Mouse (Mus musculus) C2C12 (cell line): ENCODE results near the gene Vps13d. TPM values are rescaled to one million over a fixed set of nuclear protein-coding genes. Genes with fewer than 3 reads are reported as not detected.
A peak's percentile ranks its signal among the peaks of the same experiment; 100 is the strongest.

Source experiments
- H3K27me3 ChIP-seq: one replicate; pipeline ENCODE4 v1.6.1; 2011; ENCODE audit not compliant: control insufficient read depth, insufficient read depth, insufficient read length
- H3K36me3 ChIP-seq: one replicate; pipeline ENCODE4 v1.6.1; 2011; ENCODE audit not compliant: control insufficient read depth, insufficient read depth
- H3K4me3 ChIP-seq: one replicate; pipeline ENCODE4 v1.5.1; 2011; ENCODE audit warnings: mild to moderate bottlenecking, control low read depth; ENCODE audit not compliant: poor library complexity, insufficient read depth, severe bottlenecking
- H3K79me2 ChIP-seq: one replicate; pipeline ENCODE4 v1.6.1; 2011; ENCODE audit not compliant: control insufficient read depth, insufficient read depth
- H3K79me3 ChIP-seq: one replicate; pipeline ENCODE4 v1.6.1; 2011; ENCODE audit warnings: low read depth, control low read depth
- H3ac ChIP-seq: one replicate; pipeline ENCODE3; 2011; ENCODE audit warnings: low read depth; ENCODE audit not compliant: control insufficient read depth, insufficient read length
- CEBPB ChIP-seq: IDR thresholded peaks from one replicate; pipeline ENCODE4 v1.6.1; 2011; ENCODE audit warnings: low read depth, mild to moderate bottlenecking, control low read depth, moderate library complexity
- CTCF ChIP-seq: IDR thresholded peaks from one replicate; pipeline ENCODE4 v1.5.1; 2011; ENCODE audit not compliant: control insufficient read depth, insufficient read depth, insufficient read length
- FOSL1 ChIP-seq: IDR thresholded peaks from one replicate; pipeline ENCODE4 v1.8.0; 2011; ENCODE audit warnings: mild to moderate bottlenecking, low read length; ENCODE audit not compliant: poor library complexity, insufficient read depth, severe bottlenecking
- MAX ChIP-seq: IDR thresholded peaks from one replicate; pipeline ENCODE4 v1.6.1; 2011; ENCODE audit warnings: mild to moderate bottlenecking, control low read depth
- MYOD1 ChIP-seq: IDR thresholded peaks from one replicate; pipeline ENCODE4 v1.6.1; 2011; ENCODE audit warnings: low read depth; ENCODE audit not compliant: control insufficient read depth, insufficient read length
- MYOG ChIP-seq: IDR thresholded peaks from one replicate; pipeline ENCODE4 v1.6.1; 2011; ENCODE audit not compliant: control insufficient read depth, insufficient read length; ENCODE audit errors: extremely low read depth
- USF1 ChIP-seq: IDR thresholded peaks from one replicate; pipeline ENCODE4 v1.6.1; 2011; ENCODE audit warnings: low read depth, mild to moderate bottlenecking, control low read depth, moderate library complexity
- long read RNA-seq, 2 experiments: library from polyadenylated mRNA; unstranded; transcript quantifications; one replicate each; pipeline ENCODE4 v2.0.0; 2019 to 2020
- polyA plus RNA-seq: library from polyadenylated mRNA; unstranded; fragments of >200 nt; fragmentation: generic; extraction: Trizol; gene quantifications from one replicate; pipeline ENCODE4 v1.2.1, GENCODE M21; 2012; ENCODE audit warnings: missing spikeins

The Vps13d gene
- polyA plus RNA-seq = 6.0 TPM
- long read RNA-seq, experiment 1, partial matches to known transcripts = 1 of 2 reads
- long read RNA-seq, experiment 1, other reads (novel, unspliced or antisense) = 1 of 2 reads
- long read RNA-seq, experiment 2, partial matches to known transcripts = 4 of 8 reads
- long read RNA-seq, experiment 2, other reads (novel, unspliced or antisense) = 4 of 8 reads

DNA sequence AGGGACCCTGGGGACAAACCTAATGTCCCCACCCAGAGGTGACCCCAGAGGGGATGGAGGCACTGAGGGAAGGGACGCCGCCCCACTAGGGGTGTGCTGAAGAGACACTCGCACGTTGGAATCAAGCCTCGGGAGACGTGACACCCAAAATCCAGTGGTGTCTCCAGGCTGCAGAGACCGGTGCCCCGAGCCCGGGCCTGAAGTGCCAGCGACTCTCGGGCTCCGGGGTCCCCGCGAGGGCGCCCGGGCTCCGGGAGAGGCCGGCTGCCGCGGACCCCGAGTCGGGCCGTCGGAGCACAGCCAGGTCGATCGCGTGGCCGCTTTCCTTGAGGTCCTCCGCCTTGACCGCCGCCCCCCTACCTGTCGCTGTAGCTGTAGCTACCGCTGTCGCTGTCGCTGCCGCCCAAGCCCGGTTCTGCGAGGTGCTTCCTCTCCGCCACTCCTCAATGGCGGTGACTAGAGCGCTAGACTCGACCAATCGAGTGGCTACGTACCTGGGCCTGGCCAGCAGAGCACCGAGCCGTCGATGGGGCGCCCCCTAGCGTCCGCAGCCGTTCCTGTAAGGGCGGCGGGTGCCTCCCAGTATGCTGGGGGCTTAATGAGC, at the start of gene Vps13d:
Gene Vps13d, minus strand, starts transcription at position 447 of the 604 bp plus-strand sequence.
- peak within 1 kb of the TSS; percentile 88 for H3ac ChIP-seq
- TF ChIP-seq MYOD1 = no peak
- peak; percentile 94 for TF ChIP-seq CTCF
- TF ChIP-seq MAX = peak; percentile 24
- peaks cover 3% of the 10 kb centered on the region for H3K36me3 ChIP-seq
- H3K4me3 ChIP-seq = peak within 1 kb of the TSS; percentile 92
- peaks cover 16% of the 10 kb centered on the region for H3K79me3 ChIP-seq
- H3K79me2 ChIP-seq = peaks cover 33% of the 10 kb centered on the region
- no peaks in the 10 kb centered on the region for H3K27me3 ChIP-seq

GRCm38 (mm10) chr4:145242719-145243350, 48.0 kb upstream of the Vps13d start:
- no peaks in the 10 kb centered on the region for H3K27me3 ChIP-seq
- peaks cover 59% of the 10 kb centered on the region for H3K79me3 ChIP-seq
- no peak overlapping the region for H3K4me3 ChIP-seq
- peaks cover 85% of the 10 kb centered on the region for H3K79me2 ChIP-seq
- H3K36me3 ChIP-seq = peaks cover 2% of the 10 kb centered on the region
- TF ChIP-seq MYOG = no peak
- TF ChIP-seq USF1 = no peak
- no peak for TF ChIP-seq MAX
- TF ChIP-seq CEBPB = no peak
- no peak for TF ChIP-seq FOSL1
- TF ChIP-seq CTCF = no peak
- no peak for TF ChIP-seq MYOD1
- no peak overlapping the region for H3ac ChIP-seq

GRCm38 (mm10) chr4:145240723-145241231, 46.0 kb upstream of the Vps13d start:
- Histone ChIP-seq H3K36me3 (peaks cover 21% of the 10 kb centered on the region), H3K79me3 (peaks cover 73% of the 10 kb centered on the region), H3K27me3 (no peaks in the 10 kb centered on the region), H3K4me3 (no peak overlapping the region), H3K79me2 (peaks cover 95% of the 10 kb centered on the region), H3ac (no peak overlapping the region)
- TF ChIP-seq FOSL1 (no peak), USF1 (no peak), CTCF (no peak), MYOD1 (no peak), CEBPB (no peak), MYOG (no peak), MAX (no peak)

DNA sequence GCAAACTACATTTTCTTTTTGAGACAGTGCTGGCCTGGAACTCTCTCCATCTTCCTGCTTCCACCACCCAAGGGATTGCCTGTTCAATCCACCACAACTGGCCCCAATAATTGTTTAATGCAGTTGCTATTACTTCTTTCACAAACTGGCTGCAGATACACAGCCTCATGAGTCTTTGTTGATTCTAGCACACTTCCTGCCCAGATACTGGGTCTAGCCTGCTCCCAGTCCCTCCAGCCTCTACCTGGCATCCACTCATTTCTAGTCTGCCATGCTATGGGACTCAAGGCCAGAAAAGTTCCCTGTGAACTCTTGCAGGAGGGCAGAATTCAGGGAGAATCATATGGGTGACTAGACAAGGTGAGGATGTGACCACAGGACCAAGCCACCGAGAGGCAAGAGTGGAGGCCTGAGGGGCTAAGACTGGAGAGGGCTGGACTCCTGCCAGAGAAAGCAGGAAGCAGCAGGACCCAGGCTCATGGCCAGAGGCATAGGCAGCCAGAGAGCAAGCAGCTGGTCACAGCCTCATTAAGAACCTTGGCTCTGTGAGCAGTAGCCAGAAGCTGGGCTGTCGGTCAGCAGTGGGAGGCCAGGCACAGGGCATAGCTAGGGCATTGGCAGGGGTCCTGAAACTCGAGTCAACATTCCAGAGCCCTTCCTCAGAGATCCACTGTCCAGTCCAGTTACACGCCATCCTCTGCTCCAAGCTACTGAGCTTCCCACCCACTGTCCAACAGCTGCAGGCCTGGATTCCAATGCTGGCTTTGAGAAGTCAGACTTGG, 44.4 kb upstream of the Vps13d start:
- H3K79me3 ChIP-seq = peaks cover 66% of the 10 kb centered on the region
- H3K79me2 ChIP-seq = peaks cover 95% of the 10 kb centered on the region
- H3K4me3 ChIP-seq = no peak overlapping the region
- H3K36me3 ChIP-seq = peaks cover 21% of the 10 kb centered on the region
- TF ChIP-seq USF1 = no peak
- TF ChIP-seq MYOG = no peak
- no peak for TF ChIP-seq FOSL1
- peak; percentile 55 for TF ChIP-seq MYOD1
- no peak for TF ChIP-seq CTCF
- peak; percentile 75 for TF ChIP-seq MAX
- TF ChIP-seq CEBPB = no peak
- H3K27me3 ChIP-seq = no peaks in the 10 kb centered on the region
- H3ac ChIP-seq = no peak overlapping the region

- H3K36me3 ChIP-seq = peaks cover 22% of the 10 kb centered on the region
- H3K27me3 ChIP-seq = no peaks in the 10 kb centered on the region
- peaks cover 59% of the 10 kb centered on the region for H3K79me3 ChIP-seq
- no peak for TF ChIP-seq FOSL1
- TF ChIP-seq MYOD1 = no peak
- TF ChIP-seq CTCF = no peak
- no peak for TF ChIP-seq USF1
- TF ChIP-seq MAX = no peak
- no peak overlapping the region for H3ac ChIP-seq
- H3K4me3 ChIP-seq = no peak overlapping the region
- H3K79me2 ChIP-seq = peaks cover 89% of the 10 kb centered on the region
Observed at GRCm38 (mm10) chr4:145236027-145236426, 41.2 kb upstream of the Vps13d start.
